Mouse (Mus musculus) E14TG2a.4 (cell line): ENCODE results near the gene Mast4.

Source experiments
- CTCF ChIP-seq: conservative IDR thresholded peaks from 2 replicates; pipeline ENCODE4 v1.5.1; 2014; ENCODE audit warnings: low read length
- NANOG ChIP-seq: IDR thresholded peaks from 2 replicates; pipeline ENCODE4 v1.6.1; 2014; ENCODE audit warnings: borderline replicate concordance, low read length, mixed read lengths

DNA sequence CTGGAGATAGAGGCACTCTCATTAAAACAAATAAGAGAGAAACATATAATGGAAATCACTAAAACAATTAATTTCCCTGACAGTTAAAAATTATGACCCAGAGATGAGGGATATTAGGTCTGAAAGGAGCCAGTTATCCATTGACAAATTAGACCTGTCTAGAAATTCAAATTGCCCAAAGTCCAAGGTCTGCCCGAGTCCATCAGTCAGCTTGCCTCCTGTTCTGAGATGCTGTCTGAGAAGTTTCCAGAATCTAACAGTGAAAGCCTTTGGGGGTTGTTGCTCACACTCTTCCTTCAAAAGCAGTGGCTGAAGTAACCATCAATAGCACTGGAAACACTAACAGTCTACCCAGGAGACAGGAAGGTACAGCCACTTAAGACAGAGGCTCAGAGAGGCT lies 240.6 kb downstream of the Mast4 start:
- TF ChIP-seq CTCF: no peak
- no peak for TF ChIP-seq NANOG
